Mouse (Mus musculus): ENCODE results near the gene Ppp2r2c.
A peak's percentile ranks its signal among the peaks of the same experiment; 100 is the strongest.

The Ppp2r2c gene

DNA sequence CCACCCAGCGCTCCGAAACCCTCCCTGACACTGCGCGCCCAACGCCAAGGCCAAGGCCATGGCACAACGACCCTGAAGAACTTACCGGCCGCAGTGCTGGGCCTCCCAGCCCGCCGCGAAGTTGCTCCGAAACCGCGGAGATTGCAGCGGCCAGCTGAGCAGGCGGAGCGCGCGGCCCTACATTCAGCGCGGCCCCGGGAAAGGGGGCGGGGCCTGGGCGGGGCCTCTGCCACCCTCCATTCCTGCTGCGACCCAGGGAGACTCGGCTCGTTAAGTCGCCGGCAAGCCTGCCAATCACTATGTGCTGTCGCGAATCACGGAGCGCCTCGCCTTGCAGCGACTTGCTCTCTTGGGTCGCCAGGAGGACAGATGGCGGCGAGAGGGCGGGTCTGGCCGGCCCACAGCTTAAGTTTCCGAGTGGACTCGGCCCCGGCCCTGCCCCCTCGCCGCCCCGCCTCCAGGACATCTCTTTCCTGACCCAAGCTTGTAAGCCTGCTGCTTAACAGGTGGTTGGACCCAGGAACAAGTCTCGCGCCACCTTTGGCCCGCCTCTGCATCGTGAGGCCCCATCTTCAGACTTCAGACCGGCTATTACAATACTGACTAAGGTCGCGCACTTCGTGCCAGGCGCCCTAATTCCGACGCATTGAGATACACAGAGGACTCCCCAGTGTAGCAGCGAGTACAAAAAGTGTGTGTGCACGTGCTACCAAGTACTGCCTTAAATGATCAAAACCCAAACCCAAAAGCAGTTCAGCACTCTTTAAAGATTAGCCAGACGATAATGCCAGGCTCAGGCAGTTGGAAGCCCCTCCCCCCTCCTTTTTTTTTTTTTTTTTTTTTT lies 120.7 kb downstream of the Ppp2r2c start, which contains the start of gene Wfs1:
Gene Wfs1 (minus strand): TSS at position 425 of the 844 bp plus-strand sequence.
- DNase-seq = peak; percentile 97

DNA sequence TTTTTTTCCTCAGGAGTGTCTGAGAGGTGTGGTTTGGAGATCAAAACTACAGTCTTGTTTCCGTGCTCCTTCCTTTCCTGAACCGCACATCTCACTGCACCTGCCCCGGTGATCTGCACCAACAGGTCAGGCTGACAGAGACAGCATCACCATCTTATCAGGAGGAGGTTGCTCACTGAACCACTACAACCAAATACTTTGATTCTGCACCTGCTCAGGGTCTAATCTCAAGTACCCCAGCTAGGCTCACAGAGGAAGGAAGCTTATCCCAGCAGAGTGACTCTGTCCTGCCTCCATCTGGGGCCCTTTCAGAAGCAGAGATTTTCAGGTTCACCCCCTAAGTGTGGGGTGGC lies 121.3 kb downstream of the Ppp2r2c start:
- DNase-seq = no peak

DNA sequence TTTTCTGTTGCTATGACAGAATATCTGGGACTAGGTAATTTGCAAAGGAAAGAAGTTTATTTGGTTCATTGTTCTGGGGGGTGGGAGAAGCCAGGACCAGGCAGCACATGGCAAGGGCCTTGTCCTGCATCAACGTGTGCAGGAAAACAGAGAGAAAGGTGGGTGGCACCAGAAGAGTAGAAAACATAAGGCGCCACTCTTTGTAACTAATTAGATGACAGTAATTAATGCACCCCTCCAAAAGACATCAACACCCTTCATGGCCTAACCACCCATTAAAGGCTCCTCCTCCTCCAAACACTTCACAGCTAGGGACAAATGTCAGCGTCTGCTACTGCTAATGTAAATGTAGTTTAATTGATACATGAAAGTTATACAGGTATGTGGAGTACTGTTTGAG lies 121.9 kb downstream of the Ppp2r2c start:
- DNase-seq = no peak

DNA sequence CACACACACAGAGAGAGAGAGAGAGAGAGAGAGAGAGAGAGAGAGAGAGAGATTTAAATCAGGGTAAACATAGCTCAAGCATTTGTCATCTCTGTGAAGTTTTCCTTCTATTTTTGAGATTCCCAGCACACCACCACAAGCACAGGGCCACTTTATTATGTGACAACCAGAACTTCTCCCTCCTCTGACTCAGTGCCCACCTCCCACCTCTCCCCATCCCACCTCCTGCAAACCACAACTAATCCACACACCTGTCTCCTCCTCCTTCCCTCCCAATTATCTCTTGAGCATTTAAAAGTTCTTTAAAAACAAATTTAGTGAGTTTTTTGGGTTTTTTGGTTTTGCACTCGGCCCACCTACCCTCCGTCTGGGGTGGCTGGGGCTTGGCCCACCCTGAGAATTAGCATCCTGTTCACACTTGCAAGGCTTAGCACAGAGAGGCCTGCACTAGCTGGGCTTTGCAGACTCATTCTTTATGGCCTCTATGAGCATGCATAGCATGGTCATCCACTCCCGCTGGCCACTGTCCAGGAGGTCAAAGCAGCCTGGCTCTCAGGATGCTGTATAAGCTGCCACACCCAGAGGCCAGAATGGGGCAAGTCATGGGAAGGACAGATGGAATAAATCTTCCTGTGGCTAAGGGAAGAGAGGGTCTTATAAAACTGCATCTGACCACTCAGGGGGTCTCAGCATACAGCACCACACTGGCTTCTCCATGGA lies 122.5 kb downstream of the Ppp2r2c start:
- DNase-seq = no peak

DNA sequence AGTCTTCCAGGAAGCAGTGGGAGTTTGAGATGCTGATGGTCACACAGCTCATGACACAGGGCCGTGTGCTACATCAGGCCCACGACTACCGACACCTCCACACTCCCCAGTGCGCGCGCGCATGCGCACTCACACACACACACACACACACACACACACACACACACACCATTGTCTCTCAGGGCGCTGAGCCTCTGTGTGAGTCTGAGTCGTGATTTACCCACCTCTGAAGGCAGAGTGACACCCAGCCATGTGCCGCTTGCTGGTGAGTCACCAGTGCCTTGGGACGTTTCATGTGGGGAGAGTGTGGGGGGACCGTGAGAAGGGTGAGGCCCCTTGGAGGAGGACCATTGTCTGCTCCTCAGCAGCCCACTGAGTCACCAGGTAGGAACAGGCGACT lies 128.1 kb downstream of the Ppp2r2c start:
- no peak for DNase-seq

DNA sequence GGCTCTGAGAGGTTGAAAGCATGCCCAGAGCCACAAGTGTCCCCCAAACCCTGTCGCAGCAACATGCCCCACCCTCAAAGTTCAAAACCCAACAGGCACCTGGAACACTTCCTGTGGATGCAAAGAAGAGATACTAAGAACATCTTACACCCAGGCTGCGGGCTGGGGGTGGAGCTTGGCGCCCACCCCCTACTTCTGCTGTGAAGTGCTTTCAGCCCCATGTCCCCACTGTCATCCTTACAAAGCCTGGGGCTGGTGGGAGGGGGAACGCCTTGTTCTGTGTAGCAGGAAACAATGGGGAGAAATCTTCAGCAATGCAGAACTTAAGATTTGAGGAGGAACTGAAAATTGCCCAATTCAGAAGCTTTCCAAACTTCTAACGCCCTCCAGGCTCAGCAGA lies 129.7 kb downstream of the Ppp2r2c start:
- DNase-seq = no peak

DNA sequence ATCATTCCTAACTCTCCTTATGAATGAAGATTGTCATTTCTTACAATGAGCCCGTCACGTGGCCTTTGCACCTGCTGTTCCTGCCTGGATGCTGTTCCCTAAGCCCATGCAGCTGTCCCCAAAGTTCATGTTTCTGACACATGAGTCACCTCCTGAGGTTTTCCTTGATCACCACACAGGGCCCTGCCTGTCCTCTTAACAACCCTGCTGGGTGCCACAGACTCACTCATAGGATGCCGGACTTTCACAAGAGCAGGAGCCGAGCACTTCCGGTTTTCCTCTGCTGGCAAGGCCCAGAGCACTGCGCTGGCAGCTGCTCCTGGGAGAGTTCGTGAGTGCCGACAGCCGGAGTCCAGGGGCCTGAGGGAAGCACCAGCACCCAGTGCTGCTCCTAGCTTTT lies 132.7 kb downstream of the Ppp2r2c start:
- DNase-seq = no peak

DNA sequence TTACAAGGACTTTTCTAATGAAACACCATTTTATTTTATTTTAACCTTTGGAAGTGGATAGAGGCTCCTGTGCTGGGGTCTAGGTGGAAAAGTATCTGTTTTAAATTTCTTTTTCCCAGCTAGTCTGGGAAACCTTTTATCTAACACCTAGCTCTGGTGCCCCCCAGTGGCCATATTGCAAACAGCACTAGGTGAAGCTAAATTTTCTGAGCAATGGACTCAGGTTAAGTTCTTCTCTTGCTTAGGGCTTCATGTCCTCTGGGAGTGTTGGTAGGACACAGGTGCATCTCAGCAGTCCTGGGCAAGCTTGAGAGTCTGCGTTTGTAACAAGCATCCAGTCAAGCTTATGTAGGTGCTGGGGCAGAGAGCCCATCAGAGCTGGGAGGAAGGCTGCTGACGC lies 133.7 kb downstream of the Ppp2r2c start:
- peak; percentile 49 for DNase-seq
